Mouse (Mus musculus): ENCODE data around the gene Hdac4. TPM values are rescaled to one million over a fixed set of nuclear protein-coding genes. Genes with fewer than 3 reads are reported as not detected.

Hdac4 gene
- polyA plus RNA-seq, 1 experiment: 21.2 TPM

- TF ChIP-seq TCF12 (IDR thresholded peaks at IDR 0.05; ENCODE audit: insufficient read depth, poor library complexity, severe bottlenecking) (no peak), E2F4 (IDR thresholded peaks at IDR 0.05; ENCODE audit: insufficient read depth) (no peak), MYOD1 (IDR thresholded peaks at IDR 0.05; ENCODE audit: control insufficient read depth in 1 of 3, insufficient read length in 2 of 3, low read depth in 2 of 3) (no peak), TCF3 (IDR thresholded peaks at IDR 0.05; ENCODE audit: insufficient read length, low read depth) (no peak)
- Histone ChIP-seq H3ac (ENCODE audit: control insufficient read depth, insufficient read length) (no peak overlapping the region), H3K4me3 (no peak overlapping the region), H3K36me3 (ENCODE audit: control insufficient read depth, insufficient read depth) (no peaks in the 10 kb centered on the region), H3K4me2 (ENCODE audit: low read depth) (peak overlapping the region; percentile 20), H3K27me3 (ENCODE audit: control insufficient read depth, insufficient read depth, insufficient read length) (no peaks in the 10 kb centered on the region), H3K79me2 (ENCODE audit: control insufficient read depth, insufficient read depth) (peaks cover 88% of the 10 kb centered on the region)
Measured at GRCm38 (mm10) chr1:92086277-92086813, 109.2 kb downstream of the Hdac4 start.

- Histone ChIP-seq H3K79me2 (ENCODE audit: control insufficient read depth, insufficient read depth) (peaks cover 86% of the 10 kb centered on the region), H3K4me2 (ENCODE audit: low read depth) (no peak overlapping the region), H3K36me3 (ENCODE audit: control insufficient read depth, insufficient read depth) (no peaks in the 10 kb centered on the region), H3K4me3 (no peak overlapping the region), H3ac (ENCODE audit: control insufficient read depth, insufficient read length) (no peak overlapping the region), H3K27me3 (ENCODE audit: control insufficient read depth, insufficient read depth, insufficient read length) (no peaks in the 10 kb centered on the region)
- TF ChIP-seq E2F4 (IDR thresholded peaks at IDR 0.05; ENCODE audit: insufficient read depth): no peak
- no peak for TF ChIP-seq POLR2AphosphoS2 (IDR thresholded peaks at IDR 0.05; ENCODE audit: insufficient read length, low read depth)
- no peak for TF ChIP-seq CEBPB (IDR thresholded peaks at IDR 0.05; ENCODE audit: insufficient read depth, poor library complexity, severe bottlenecking)
- no peak for TF ChIP-seq MYOG (IDR thresholded peaks at IDR 0.05; ENCODE audit: control insufficient read depth in 1 of 3, insufficient read depth in 1 of 3, insufficient read length in 2 of 3, low read depth in 2 of 3)
- no peak for TF ChIP-seq MAX (IDR thresholded peaks at IDR 0.05; ENCODE audit: low read depth)
- TF ChIP-seq POLR2A (IDR thresholded peaks at IDR 0.05; ENCODE audit: insufficient read length, low read depth): no peak
- TF ChIP-seq TCF3 (IDR thresholded peaks at IDR 0.05; ENCODE audit: insufficient read length, low read depth): no peak
- TF ChIP-seq SRF (IDR thresholded peaks at IDR 0.05; ENCODE audit: control insufficient read depth, insufficient read length, low read depth): no peak
- no peak for TF ChIP-seq MYOD1 (IDR thresholded peaks at IDR 0.05; ENCODE audit: control insufficient read depth in 1 of 3, insufficient read length in 2 of 3, low read depth in 2 of 3)
- TF ChIP-seq TCF12 (IDR thresholded peaks at IDR 0.05; ENCODE audit: insufficient read depth, poor library complexity, severe bottlenecking): no peak
- no peak for TF ChIP-seq REST (IDR thresholded peaks at IDR 0.05; ENCODE audit: insufficient read depth, insufficient read length)
- TF ChIP-seq USF1 (IDR thresholded peaks at IDR 0.05; ENCODE audit: low read depth): no peak
Measured at GRCm38 (mm10) chr1:92084738-92085137, 110.8 kb downstream of the Hdac4 start.

GRCm38 (mm10) chr1:92084004-92084403 lies 111.5 kb downstream of the Hdac4 start:
- no peak for TF ChIP-seq REST (IDR thresholded peaks at IDR 0.05; ENCODE audit: insufficient read depth, insufficient read length)
- no peak overlapping the region for H3K4me3 ChIP-seq
- no peak overlapping the region for H3K4me2 ChIP-seq (ENCODE audit: low read depth)
- no peak overlapping the region for H3ac ChIP-seq (ENCODE audit: control insufficient read depth, insufficient read length)
- no peaks in the 10 kb centered on the region for H3K27me3 ChIP-seq (ENCODE audit: control insufficient read depth, insufficient read depth, insufficient read length)
- H3K36me3 ChIP-seq (ENCODE audit: control insufficient read depth, insufficient read depth): no peaks in the 10 kb centered on the region
- peaks cover 90% of the 10 kb centered on the region for H3K79me2 ChIP-seq (ENCODE audit: control insufficient read depth, insufficient read depth)

GRCm38 (mm10) chr1:92082837-92083541 lies 112.5 kb downstream of the Hdac4 start:
- Histone ChIP-seq H3K27me3 (ENCODE audit: control insufficient read depth, insufficient read depth, insufficient read length) (no peaks in the 10 kb centered on the region), H3K79me2 (ENCODE audit: control insufficient read depth, insufficient read depth) (peaks cover 88% of the 10 kb centered on the region), H3K4me2 (ENCODE audit: low read depth) (no peak overlapping the region), H3K4me3 (no peak overlapping the region), H3K36me3 (ENCODE audit: control insufficient read depth, insufficient read depth) (no peaks in the 10 kb centered on the region), H3ac (ENCODE audit: control insufficient read depth, insufficient read length) (no peak overlapping the region)
- TF ChIP-seq TCF12 (IDR thresholded peaks at IDR 0.05; ENCODE audit: insufficient read depth, poor library complexity, severe bottlenecking) (no peak), TCF3 (IDR thresholded peaks at IDR 0.05; ENCODE audit: insufficient read length, low read depth) (no peak), MYOD1 (IDR thresholded peaks at IDR 0.05; ENCODE audit: control insufficient read depth in 1 of 3, insufficient read length in 2 of 3, low read depth in 2 of 3) (no peak), MYOG (IDR thresholded peaks at IDR 0.05; ENCODE audit: control insufficient read depth in 1 of 3, insufficient read depth in 1 of 3, insufficient read length in 2 of 3, low read depth in 2 of 3) (no peak)

GRCm38 (mm10) chr1:92082156-92082836 lies 113.2 kb downstream of the Hdac4 start:
- TF ChIP-seq MYOD1 (IDR thresholded peaks at IDR 0.05; ENCODE audit: control insufficient read depth in 1 of 3, insufficient read length in 2 of 3, low read depth in 2 of 3): no peak
- no peak for TF ChIP-seq POLR2A (IDR thresholded peaks at IDR 0.05; ENCODE audit: insufficient read length, low read depth)
- TF ChIP-seq MYOG (IDR thresholded peaks at IDR 0.05; ENCODE audit: control insufficient read depth in 1 of 3, insufficient read depth in 1 of 3, insufficient read length in 2 of 3, low read depth in 2 of 3): no peak
- no peak for TF ChIP-seq POLR2AphosphoS2 (IDR thresholded peaks at IDR 0.05; ENCODE audit: insufficient read length, low read depth)
- TF ChIP-seq USF1 (IDR thresholded peaks at IDR 0.05; ENCODE audit: low read depth): no peak
- no peak for TF ChIP-seq MAX (IDR thresholded peaks at IDR 0.05; ENCODE audit: low read depth)
- no peak for TF ChIP-seq SRF (IDR thresholded peaks at IDR 0.05; ENCODE audit: control insufficient read depth, insufficient read length, low read depth)
- TF ChIP-seq E2F4 (IDR thresholded peaks at IDR 0.05; ENCODE audit: insufficient read depth): no peak
- no peak for TF ChIP-seq TCF12 (IDR thresholded peaks at IDR 0.05; ENCODE audit: insufficient read depth, poor library complexity, severe bottlenecking)
- no peak for TF ChIP-seq CEBPB (IDR thresholded peaks at IDR 0.05; ENCODE audit: insufficient read depth, poor library complexity, severe bottlenecking)
- TF ChIP-seq REST (IDR thresholded peaks at IDR 0.05; ENCODE audit: insufficient read depth, insufficient read length): no peak
- no peak for TF ChIP-seq TCF3 (IDR thresholded peaks at IDR 0.05; ENCODE audit: insufficient read length, low read depth)
- no peak overlapping the region for H3K4me3 ChIP-seq
- H3K79me2 ChIP-seq (ENCODE audit: control insufficient read depth, insufficient read depth): peaks cover 90% of the 10 kb centered on the region

More at GRCm38 (mm10) chr1:92082156-92082836, 113.2 kb downstream of the Hdac4 start:
- Histone ChIP-seq H3K27me3 (ENCODE audit: control insufficient read depth, insufficient read depth, insufficient read length) (no peaks in the 10 kb centered on the region), H3K36me3 (ENCODE audit: control insufficient read depth, insufficient read depth) (no peaks in the 10 kb centered on the region), H3ac (ENCODE audit: control insufficient read depth, insufficient read length) (no peak overlapping the region), H3K4me2 (ENCODE audit: low read depth) (no peak overlapping the region)

All from myocyte (in vitro differentiated cells).